Mouse (Mus musculus): ENCODE measurements around the gene Plce1. TPM values are rescaled to one million over a fixed set of nuclear protein-coding genes. Genes with fewer than 3 reads are reported as not detected.

Plce1 gene
- total and polyA plus RNA-seq, 2 experiments from 2014 or later, result 3.0 to 19.5 TPM

- ATAC-seq (ENCODE audit: low FRiP score), result no peak
These were observed 210.6 kb downstream of the Plce1 start for GRCm38 (mm10) chr19:38691533-38691932.

GRCm38 (mm10) chr19:38693331-38693730 is 212.4 kb downstream of the Plce1 start:
- WGBS, result 48% methylated on average over 2 of the region's 2 CpGs
- no peak overlapping the region for H3K4me3 ChIP-seq (ENCODE audit: low read depth, low read length)
- H3K4me2 ChIP-seq (ENCODE audit: low read depth, low read length, poor library complexity, severe bottlenecking), result no peak overlapping the region
- TF ChIP-seq CTCF (IDR thresholded peaks at IDR 0.05), result no peak
- ATAC-seq (ENCODE audit: low FRiP score) (no peak), DNase-seq (ENCODE audit: low spot score) (no peak)
- no peaks in the 10 kb centered on the region for H3K9me3 ChIP-seq (ENCODE audit: low read length)
- no peaks in the 10 kb centered on the region for H3K4me1 ChIP-seq (ENCODE audit: insufficient read depth, low read length)
- H3K9ac ChIP-seq (replicated peaks; ENCODE audit: low read length, poor library complexity, severe bottlenecking), result no peak overlapping the region
- no peaks in the 10 kb centered on the region for H3K27me3 ChIP-seq (ENCODE audit: insufficient read depth, low read length)
- no peak overlapping the region for H3K27ac ChIP-seq (ENCODE audit: low read depth, low read length)
- no peaks in the 10 kb centered on the region for H3K36me3 ChIP-seq (ENCODE audit: insufficient read depth, low read length)

More at GRCm38 (mm10) chr19:38691533-38691932, 210.6 kb downstream of the Plce1 start:
- H3K9ac ChIP-seq (replicated peaks; ENCODE audit: low read length, poor library complexity, severe bottlenecking), result no peak overlapping the region
- no peaks in the 10 kb centered on the region for H3K9me3 ChIP-seq (ENCODE audit: low read length)
- DNase-seq (ENCODE audit: low spot score), result no peak
- no peak overlapping the region for H3K4me2 ChIP-seq (ENCODE audit: low read depth, low read length, poor library complexity, severe bottlenecking)
- WGBS, result 93% methylated on average over 6 of the region's 6 CpGs
- H3K4me3 ChIP-seq (ENCODE audit: low read depth, low read length), result no peak overlapping the region
- no peak for TF ChIP-seq CTCF (IDR thresholded peaks at IDR 0.05)
- no peak overlapping the region for H3K27ac ChIP-seq (ENCODE audit: low read depth, low read length)
- no peaks in the 10 kb centered on the region for H3K36me3 ChIP-seq (ENCODE audit: insufficient read depth, low read length)
- no peaks in the 10 kb centered on the region for H3K4me1 ChIP-seq (ENCODE audit: insufficient read depth, low read length)
- no peaks in the 10 kb centered on the region for H3K27me3 ChIP-seq (ENCODE audit: insufficient read depth, low read length)

GRCm38 (mm10) chr19:38693769-38694168 is 212.9 kb downstream of the Plce1 start:
- ATAC-seq (ENCODE audit: low FRiP score) (no peak), DNase-seq (ENCODE audit: low spot score) (no peak)
- WGBS, result 79% methylated on average over 4 of the region's 4 CpGs
- no peaks in the 10 kb centered on the region for H3K9me3 ChIP-seq (ENCODE audit: low read length)
- no peak overlapping the region for H3K9ac ChIP-seq (replicated peaks; ENCODE audit: low read length, poor library complexity, severe bottlenecking)
- H3K27me3 ChIP-seq (ENCODE audit: insufficient read depth, low read length), result no peaks in the 10 kb centered on the region
- no peak overlapping the region for H3K27ac ChIP-seq (ENCODE audit: low read depth, low read length)
- TF ChIP-seq CTCF (IDR thresholded peaks at IDR 0.05), result no peak
- no peaks in the 10 kb centered on the region for H3K36me3 ChIP-seq (ENCODE audit: insufficient read depth, low read length)
- no peak overlapping the region for H3K4me3 ChIP-seq (ENCODE audit: low read depth, low read length)
- no peak overlapping the region for H3K4me2 ChIP-seq (ENCODE audit: low read depth, low read length, poor library complexity, severe bottlenecking)
- H3K4me1 ChIP-seq (ENCODE audit: insufficient read depth, low read length), result no peaks in the 10 kb centered on the region

- ATAC-seq (ENCODE audit: low FRiP score) (no peak), DNase-seq (ENCODE audit: low spot score) (no peak)
- Histone ChIP-seq H3K9ac (replicated peaks; ENCODE audit: low read length, poor library complexity, severe bottlenecking) (no peak overlapping the region), H3K27me3 (ENCODE audit: insufficient read depth, low read length) (no peaks in the 10 kb centered on the region), H3K4me1 (ENCODE audit: insufficient read depth, low read length) (no peaks in the 10 kb centered on the region), H3K27ac (ENCODE audit: low read depth, low read length) (no peak overlapping the region), H3K9me3 (ENCODE audit: low read length) (no peaks in the 10 kb centered on the region), H3K4me3 (ENCODE audit: low read depth, low read length) (no peak overlapping the region), H3K36me3 (ENCODE audit: insufficient read depth, low read length) (no peaks in the 10 kb centered on the region), H3K4me2 (ENCODE audit: low read depth, low read length, poor library complexity, severe bottlenecking) (no peak overlapping the region)
- TF ChIP-seq CTCF (IDR thresholded peaks at IDR 0.05), result no peak
- 91% methylated on average over 8 of the region's 8 CpGs for whole genome bisulfite sequencing
These were observed 220.9 kb downstream of the Plce1 start for GRCm38 (mm10) chr19:38701776-38702175.

GRCm38 (mm10) chr19:38704742-38705141 is 223.8 kb downstream of the Plce1 start:
- WGBS, result 79% methylated on average over 3 of the region's 3 CpGs
- DNase-seq (ENCODE audit: low spot score) (no peak), ATAC-seq (ENCODE audit: low FRiP score) (no peak)
- no peak for TF ChIP-seq CTCF (IDR thresholded peaks at IDR 0.05)
- H3K27me3 ChIP-seq (ENCODE audit: insufficient read depth, low read length), result no peaks in the 10 kb centered on the region
- H3K4me2 ChIP-seq (ENCODE audit: low read depth, low read length, poor library complexity, severe bottlenecking), result no peak overlapping the region
- H3K9me3 ChIP-seq (ENCODE audit: low read length), result no peaks in the 10 kb centered on the region
- no peaks in the 10 kb centered on the region for H3K36me3 ChIP-seq (ENCODE audit: insufficient read depth, low read length)
- H3K9ac ChIP-seq (replicated peaks; ENCODE audit: low read length, poor library complexity, severe bottlenecking), result no peak overlapping the region
- no peak overlapping the region for H3K4me3 ChIP-seq (ENCODE audit: low read depth, low read length)
- no peaks in the 10 kb centered on the region for H3K4me1 ChIP-seq (ENCODE audit: insufficient read depth, low read length)
- no peak overlapping the region for H3K27ac ChIP-seq (ENCODE audit: low read depth, low read length)

- no peak for ATAC-seq (ENCODE audit: low FRiP score)
- H3K27ac ChIP-seq (ENCODE audit: low read depth, low read length), result no peak overlapping the region
- 90% methylated on average over 11 of the region's 11 CpGs for WGBS
These were observed 224.3 kb downstream of the Plce1 start for GRCm38 (mm10) chr19:38705244-38705643.

More at GRCm38 (mm10) chr19:38705244-38705643, 224.3 kb downstream of the Plce1 start:
- Histone ChIP-seq H3K4me3 (ENCODE audit: low read depth, low read length) (no peak overlapping the region), H3K27me3 (ENCODE audit: insufficient read depth, low read length) (no peaks in the 10 kb centered on the region), H3K9me3 (ENCODE audit: low read length) (no peaks in the 10 kb centered on the region), H3K36me3 (ENCODE audit: insufficient read depth, low read length) (no peaks in the 10 kb centered on the region), H3K4me1 (ENCODE audit: insufficient read depth, low read length) (no peaks in the 10 kb centered on the region), H3K9ac (replicated peaks; ENCODE audit: low read length, poor library complexity, severe bottlenecking) (no peak overlapping the region), H3K4me2 (ENCODE audit: low read depth, low read length, poor library complexity, severe bottlenecking) (no peak overlapping the region)
- no peak for TF ChIP-seq CTCF (IDR thresholded peaks at IDR 0.05)
- no peak for DNase-seq (ENCODE audit: low spot score)
